Mouse (Mus musculus) adrenal gland, adult (tissue): ENCODE data around the gene Mocs3.

ENCODE experiments used
- DNase-seq, 2 experiments: peaks; one replicate each; pipeline ENCODE4 v3.0.0; 2022 to 2023; ENCODE audit warnings: low spot score in 1 of 2; ENCODE audit not compliant: inconsistent age in 2 of 2

Gene Mocs3

GRCm38 (mm10) chr2:168238335-168238734, 7.9 kb downstream of the Mocs3 start:
- no peak for DNase-seq

- no peak for DNase-seq
Observed at GRCm38 (mm10) chr2:168242841-168243240, 12.4 kb downstream of the Mocs3 start.

- no peak for DNase-seq
Observed at GRCm38 (mm10) chr2:168243278-168243677, 12.9 kb downstream of the Mocs3 start.

DNA sequence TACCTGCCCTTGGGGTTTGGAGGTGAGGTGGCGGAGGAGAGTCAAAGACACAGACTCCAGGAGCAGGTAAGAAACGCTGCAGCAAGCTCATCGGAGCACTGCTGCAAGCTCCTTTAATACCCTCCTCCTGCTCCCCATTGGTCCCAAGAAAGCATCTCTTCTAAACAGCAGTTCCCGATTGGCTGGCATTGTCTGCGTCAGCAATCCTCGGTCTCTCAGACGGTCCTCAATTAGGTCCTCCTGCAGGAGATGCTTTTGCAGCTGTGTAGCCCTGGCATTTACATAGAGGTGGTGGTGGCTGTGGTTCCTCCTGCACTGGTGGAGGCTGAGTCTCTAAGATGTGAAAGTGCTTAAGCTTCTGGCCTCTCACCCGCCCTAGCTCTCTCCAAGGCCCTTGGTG, 15.1 kb downstream of the Mocs3 start:
- no peak for DNase-seq

DNA sequence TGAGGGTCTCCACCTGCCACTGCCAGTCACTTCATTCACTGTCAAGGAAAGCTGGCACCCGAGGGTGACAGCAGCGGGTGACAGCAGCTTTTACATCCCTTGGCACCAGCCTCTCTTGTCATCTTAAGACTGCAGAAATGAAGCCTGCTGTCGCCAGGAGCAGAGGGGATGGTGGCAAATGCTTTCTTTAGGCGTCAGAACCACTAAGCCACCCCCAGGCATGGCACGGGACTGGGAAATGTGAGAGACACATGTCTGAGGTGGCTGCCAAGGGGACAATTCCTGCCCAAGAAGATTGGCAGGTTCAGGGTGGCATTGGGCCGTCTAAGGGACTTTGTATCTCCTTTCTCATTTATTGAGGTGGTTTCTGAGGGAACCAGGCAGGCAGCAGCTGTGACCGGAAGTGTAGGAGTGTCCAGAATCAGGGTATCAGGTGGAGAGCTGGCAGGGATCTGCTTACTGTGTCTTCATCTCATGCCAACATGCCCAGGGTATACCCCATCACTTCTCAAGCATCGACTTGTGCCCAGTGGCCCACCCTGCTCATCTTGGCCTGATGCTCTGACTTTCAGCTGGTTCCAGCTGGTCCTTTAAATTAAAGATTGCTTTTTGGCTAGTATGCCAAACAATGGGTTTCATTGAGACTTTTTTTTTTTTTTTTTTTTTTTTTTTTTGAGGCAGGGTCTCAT, 17.9 kb downstream of the Mocs3 start:
- no peak for DNase-seq

GRCm38 (mm10) chr2:168248856-168249245, 18.4 kb downstream of the Mocs3 start:
- DNase-seq = no peak

- peak; percentile 71 to 95 for DNase-seq
Observed at GRCm38 (mm10) chr2:168250270-168250669, 19.8 kb downstream of the Mocs3 start.

GRCm38 (mm10) chr2:168252639-168253292, 22.3 kb downstream of the Mocs3 start:
- peak in 1 of 2 experiments; percentile 51 for DNase-seq

DNA sequence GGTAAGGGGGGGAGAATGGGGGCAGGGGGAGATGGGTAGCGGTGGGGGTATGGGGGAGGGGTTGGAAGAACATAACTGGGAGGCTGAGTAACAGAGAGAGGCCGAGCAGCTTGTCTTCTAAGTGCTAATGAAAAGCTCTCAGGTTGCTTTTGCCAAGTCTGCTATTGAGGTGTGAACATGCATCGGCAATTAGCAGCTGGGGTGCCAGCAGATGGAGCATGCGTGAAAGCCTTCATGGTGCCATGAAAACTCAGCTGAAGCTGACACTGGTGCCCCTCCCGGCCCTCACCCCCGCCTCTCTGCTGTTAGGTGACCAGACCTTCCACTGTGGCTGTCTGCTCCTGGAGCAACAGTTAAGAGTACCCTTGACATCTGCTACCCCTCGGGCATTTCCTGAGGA, 23.4 kb downstream of the Mocs3 start:
- DNase-seq = no peak

DNA sequence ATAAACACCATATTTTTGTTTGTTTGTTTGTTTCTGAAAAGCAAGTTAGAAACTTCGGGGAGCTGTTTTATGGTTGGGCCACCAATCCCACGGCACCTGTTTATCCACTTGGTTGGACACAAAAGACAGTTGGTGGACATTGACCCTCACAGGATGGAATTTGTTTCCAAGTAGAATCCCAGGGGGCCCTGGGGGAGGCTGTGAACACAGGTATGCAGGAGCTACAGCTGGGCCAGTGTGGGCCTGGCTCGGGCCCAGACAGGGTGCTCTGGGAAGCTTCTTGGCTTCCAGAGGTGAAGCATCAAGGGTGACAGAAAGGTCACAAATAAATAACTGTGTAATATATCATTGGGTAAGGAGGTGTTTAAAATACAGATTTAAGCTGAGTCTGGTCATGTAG, 26.1 kb downstream of the Mocs3 start:
- DNase-seq = no peak

DNA sequence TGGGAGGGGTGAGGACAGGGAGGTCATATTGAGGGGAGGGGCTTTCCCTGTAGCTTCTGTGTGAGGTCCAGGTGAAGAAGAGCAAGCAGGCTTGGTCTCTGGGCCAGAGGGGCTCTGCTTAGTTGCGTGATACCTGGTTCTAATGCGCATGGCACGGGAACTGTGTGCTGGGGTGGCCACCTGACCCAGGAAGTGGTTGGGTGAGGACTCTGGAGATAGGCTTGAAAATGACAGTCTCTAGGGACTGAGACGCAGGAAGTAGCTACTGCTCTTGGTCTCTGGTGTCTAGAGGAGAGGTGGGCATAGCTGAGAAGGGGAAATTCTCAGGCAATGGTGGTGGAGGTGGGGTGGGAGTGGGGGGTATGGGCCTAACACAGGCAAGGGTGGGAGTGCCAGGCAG, 26.8 kb downstream of the Mocs3 start:
- no peak for DNase-seq

GRCm38 (mm10) chr2:168259046-168259445, 28.6 kb downstream of the Mocs3 start:
- no peak for DNase-seq

GRCm38 (mm10) chr2:168260124-168260523, 29.7 kb downstream of the Mocs3 start:
- no peak for DNase-seq

DNA sequence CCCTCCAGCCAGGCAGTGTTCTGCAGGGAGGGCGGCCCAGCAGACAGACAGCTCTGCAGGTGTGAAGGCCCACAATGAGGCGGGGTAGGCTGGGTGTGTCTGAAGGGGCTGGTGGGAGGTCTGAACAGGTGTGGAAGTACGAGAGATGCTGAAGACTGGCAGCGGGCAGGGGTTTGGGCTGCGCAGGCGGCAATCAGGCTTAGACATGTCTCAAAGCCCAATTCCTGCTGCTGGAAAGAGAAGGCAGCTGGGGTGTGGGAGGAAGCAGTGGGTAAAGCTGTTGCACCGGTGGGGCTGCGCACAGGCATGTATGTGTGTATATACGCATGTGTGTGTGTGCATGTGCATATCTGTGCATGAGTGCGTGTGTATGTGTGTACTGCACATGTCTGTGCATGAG, 30.5 kb downstream of the Mocs3 start:
- DNase-seq = no peak

DNA sequence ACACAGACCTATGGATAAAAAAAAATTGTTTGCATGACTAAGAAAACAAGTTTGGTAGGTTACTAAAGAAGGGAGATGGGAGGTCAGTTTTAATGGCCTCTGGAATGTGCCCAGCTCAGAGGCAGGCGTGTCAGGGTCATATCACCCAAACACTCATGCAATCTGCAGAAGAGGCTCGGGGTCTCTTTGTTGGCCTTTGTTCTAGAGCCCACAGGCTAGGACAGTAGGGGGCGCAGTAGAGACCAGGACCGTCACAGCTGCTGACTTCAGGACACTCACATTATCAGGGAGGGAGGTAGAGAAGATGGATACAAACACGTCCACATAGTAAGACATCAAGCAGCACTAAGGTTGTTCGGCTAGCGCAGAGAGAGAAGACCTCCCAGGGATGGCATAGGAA, 37.6 kb downstream of the Mocs3 start:
- DNase-seq = peak in 1 of 2 experiments; percentile 60

DNA sequence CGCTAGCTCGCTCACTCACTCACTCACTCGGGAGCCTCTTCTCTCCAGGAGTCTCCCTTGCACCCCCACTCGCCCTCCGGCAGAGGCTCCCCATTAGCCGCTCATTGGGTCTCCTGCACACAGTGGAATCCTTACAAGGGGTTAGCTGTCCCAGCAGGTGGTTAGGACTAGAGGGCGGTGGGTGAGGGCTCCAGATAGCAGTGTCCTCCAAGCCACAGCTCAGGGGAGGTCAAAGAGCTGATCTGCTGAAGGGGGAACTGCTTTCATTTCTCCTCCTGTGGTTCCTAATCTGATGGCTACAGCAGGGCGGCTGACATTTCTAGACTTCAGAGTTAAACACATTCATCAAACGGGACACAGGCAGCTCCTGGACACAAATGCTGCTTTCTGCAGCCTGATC, 43.0 kb downstream of the Mocs3 start:
- DNase-seq = no peak

DNA sequence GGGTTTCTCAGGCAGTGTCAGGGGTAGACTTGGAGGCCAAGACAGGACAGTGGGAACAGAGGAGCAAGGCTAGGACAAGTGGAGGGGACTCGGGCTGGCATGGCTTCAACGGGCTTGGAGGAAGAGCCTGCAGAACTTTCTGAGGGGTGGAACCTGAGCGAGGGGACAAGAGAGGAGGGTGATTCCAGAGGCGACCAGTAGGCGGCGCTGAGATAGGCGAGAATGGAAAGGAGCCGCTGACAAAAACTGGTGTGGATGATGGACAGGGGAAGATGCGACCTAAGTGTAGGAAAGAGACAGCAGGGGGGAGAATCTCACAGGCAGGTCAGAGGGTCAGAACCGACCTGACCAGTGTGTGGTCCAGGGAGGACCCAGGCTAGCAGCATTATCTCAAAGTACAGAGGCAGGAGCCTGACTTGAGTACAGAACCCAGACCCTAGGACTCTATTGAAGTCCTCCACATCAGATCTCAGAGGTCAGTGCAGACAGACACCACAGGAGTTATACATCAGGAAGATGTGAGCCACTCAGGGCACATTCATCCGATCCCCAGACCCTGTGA, 44.0 kb downstream of the Mocs3 start:
- DNase-seq = peak; percentile 45 to 84

GRCm38 (mm10) chr2:168280729-168281581, 50.5 kb downstream of the Mocs3 start:
- DNase-seq = peak; percentile 45 to 76

GRCm38 (mm10) chr2:168281582-168281981, 51.2 kb downstream of the Mocs3 start, which contains the start of gene Kcng1:
Gene Kcng1 (minus strand): TSS chr2:168281736.
- no peak for DNase-seq
